Mouse (Mus musculus) MEL (cell line): ENCODE measurements around the gene Naa80. TPM values are rescaled to one million over a fixed set of nuclear protein-coding genes. Genes with fewer than 3 reads are reported as not detected.

Experiments used
- DNase-seq: peaks from one replicate; pipeline ENCODE4 v3.0.0; 2011; ENCODE audit warnings: low read depth, low spot score
- H3K27ac ChIP-seq: 2 replicates; pipeline ENCODE4 v1.5.1; 2012; ENCODE audit warnings: low read depth, mild to moderate bottlenecking, control low read depth, low read length, moderate library complexity; ENCODE audit not compliant: control insufficient read depth
- H3K27me3 ChIP-seq, 2 experiments: fragments of 150-350 bp in 1 of 2; sonication (generic) in 1 of 2; 2 replicates each; pipeline ENCODE4 v1.6.1; 2012; ENCODE audit warnings: low read length in 2 of 2, mild to moderate bottlenecking in 2 of 2, improper control_type of control experiment in 1 of 2, moderate library complexity in 1 of 2; ENCODE audit not compliant: insufficient read depth in 2 of 2, control insufficient read depth in 1 of 2
- H3K36me3 ChIP-seq, 2 experiments: 2 replicates each; pipeline ENCODE4 v1.6.1; 2012 to 2014; ENCODE audit warnings: low read length in 2 of 2, improper control_type of control experiment in 1 of 2, inconsistent platforms in 1 of 2, mild to moderate bottlenecking in 1 of 2; ENCODE audit not compliant: insufficient read depth in 2 of 2, control insufficient read depth in 1 of 2
- H3K4me1 ChIP-seq, 2 experiments: fragments of 150-350 bp in 1 of 2; sonication (generic) in 1 of 2; 2 replicates each; pipeline ENCODE4 v1.6.1; 2012; ENCODE audit warnings: low read length in 2 of 2, improper control_type of control experiment in 1 of 2, mild to moderate bottlenecking in 1 of 2; ENCODE audit not compliant: insufficient read depth in 2 of 2, control insufficient read depth in 1 of 2
- H3K4me3 ChIP-seq, 2 experiments: fragments of 150-350 bp in 1 of 2; sonication (generic) in 1 of 2; 2 replicates each; pipeline ENCODE4 v1.5.1; 2012; ENCODE audit warnings: low read depth in 2 of 2, low read length in 2 of 2, mild to moderate bottlenecking in 2 of 2, moderate library complexity in 2 of 2, control low read depth in 1 of 2, improper control_type of control experiment in 1 of 2; ENCODE audit not compliant: control insufficient read depth in 1 of 2, insufficient read depth in 1 of 2
- H3K79me2 ChIP-seq: 2 replicates; pipeline ENCODE4 v1.6.1; 2012; ENCODE audit warnings: mild to moderate bottlenecking, low read length, moderate library complexity; ENCODE audit not compliant: control insufficient read depth, poor library complexity, insufficient read depth
- H3K9ac ChIP-seq: 2 replicates; pipeline ENCODE4 v1.6.1; 2012; ENCODE audit warnings: low read depth, mild to moderate bottlenecking, control low read depth, low read length, moderate library complexity; ENCODE audit not compliant: control insufficient read depth, poor library complexity, severe bottlenecking
- H3K9me3 ChIP-seq: fragments of 150-350 bp; sonication (generic); replicated peaks from 2 replicates; pipeline ENCODE4 v1.6.1; 2012; ENCODE audit warnings: mild to moderate bottlenecking, low read length, improper control_type of control experiment, moderate library complexity; ENCODE audit not compliant: insufficient read depth
- CHD1 ChIP-seq: IDR thresholded peaks from 2 replicates; pipeline ENCODE4 v1.6.1; 2012; ENCODE audit warnings: low read depth, mild to moderate bottlenecking, inconsistent platforms, low read length, improper control_type of control experiment
- CHD2 ChIP-seq: IDR thresholded peaks from 2 replicates; pipeline ENCODE4 v1.6.1; 2011; ENCODE audit warnings: low read length, improper control_type of control experiment
- ELF1 ChIP-seq: IDR thresholded peaks from 2 replicates; pipeline ENCODE4 v1.6.1; 2014; ENCODE audit warnings: low read depth, mild to moderate bottlenecking, inconsistent platforms, low read length, improper control_type of control experiment, moderate library complexity
- EP300 ChIP-seq, 2 experiments: IDR thresholded peaks; 2 replicates each; pipeline ENCODE4 v1.6.1; 2011; ENCODE audit warnings: improper control_type of control experiment in 2 of 2, low read length in 2 of 2, low read depth in 1 of 2, mild to moderate bottlenecking in 1 of 2
- KAT2A ChIP-seq: conservative IDR thresholded peaks from 2 replicates; pipeline ENCODE4 v1.6.1; 2012; ENCODE audit warnings: low read depth, low read length, improper control_type of control experiment, inconsistent platforms
- MAFK ChIP-seq: IDR thresholded peaks from 2 replicates; pipeline ENCODE4 v1.6.1; 2011; ENCODE audit warnings: low read depth, mild to moderate bottlenecking, low read length, improper control_type of control experiment, borderline replicate concordance
- MXI1 ChIP-seq: IDR thresholded peaks from 2 replicates; pipeline ENCODE4 v1.6.1; 2011; ENCODE audit warnings: mild to moderate bottlenecking, low read depth, low read length, improper control_type of control experiment
- MYB ChIP-seq: IDR thresholded peaks from 2 replicates; pipeline ENCODE4 v1.6.1; 2011; ENCODE audit warnings: mild to moderate bottlenecking, low read depth, low read length, improper control_type of control experiment
- MYC ChIP-seq: IDR thresholded peaks from 2 replicates; pipeline ENCODE4 v1.6.1; 2011; ENCODE audit warnings: low read depth, mild to moderate bottlenecking, low read length, improper control_type of control experiment, moderate library complexity
- NELFE ChIP-seq: IDR thresholded peaks from 2 replicates; pipeline ENCODE4 v1.6.1; 2011; ENCODE audit warnings: low read depth, low read length, improper control_type of control experiment
- NRF1 ChIP-seq: IDR thresholded peaks from 2 replicates; pipeline ENCODE4 v1.6.1; 2014; ENCODE audit warnings: low read depth, mild to moderate bottlenecking, inconsistent platforms, low read length, improper control_type of control experiment, moderate library complexity; ENCODE audit not compliant: poor library complexity, insufficient read depth, severe bottlenecking
- POLR2A ChIP-seq, 2 experiments: IDR thresholded peaks; 2 replicates each; pipeline ENCODE4 v1.6.1; 2011 to 2012; ENCODE audit warnings: low read length in 2 of 2, mild to moderate bottlenecking in 2 of 2, control low read depth in 1 of 2, improper control_type of control experiment in 1 of 2, low read depth in 1 of 2, moderate library complexity in 1 of 2; ENCODE audit not compliant: control insufficient read depth in 1 of 2, insufficient read depth in 1 of 2, poor library complexity in 1 of 2
- POLR2AphosphoS2 ChIP-seq: IDR thresholded peaks from 2 replicates; pipeline ENCODE4 v1.6.1; 2011; ENCODE audit warnings: low read length, improper control_type of control experiment
- RCOR1 ChIP-seq: IDR thresholded peaks from 2 replicates; pipeline ENCODE4 v1.6.1; 2012; ENCODE audit warnings: low read depth, mild to moderate bottlenecking, inconsistent platforms, low read length, improper control_type of control experiment
- SIN3A ChIP-seq: IDR thresholded peaks from 2 replicates; pipeline ENCODE4 v1.6.1; 2012; ENCODE audit warnings: low read length, improper control_type of control experiment, inconsistent platforms
- TAL1 ChIP-seq: IDR thresholded peaks from 2 replicates; pipeline ENCODE4 v1.6.1; 2012; ENCODE audit warnings: mild to moderate bottlenecking, inconsistent platforms, low read length, moderate library complexity, mixed read lengths
- TBP ChIP-seq: IDR thresholded peaks from 2 replicates; pipeline ENCODE4 v1.8.0; 2011; ENCODE audit warnings: low read depth, low read length, improper control_type of control experiment
- TCF12 ChIP-seq: IDR thresholded peaks from 2 replicates; pipeline ENCODE4 v1.6.1; 2014; ENCODE audit warnings: low read depth, mild to moderate bottlenecking, inconsistent platforms, low read length, improper control_type of control experiment, moderate library complexity
- UBTF ChIP-seq: IDR thresholded peaks from 2 replicates; pipeline ENCODE4 v1.6.1; 2012; ENCODE audit warnings: low read depth, mild to moderate bottlenecking, inconsistent platforms, low read length, improper control_type of control experiment, moderate library complexity, borderline replicate concordance; ENCODE audit not compliant: insufficient read depth
- USF2 ChIP-seq, 2 experiments: IDR thresholded peaks; 2 replicates each; pipeline ENCODE4 v1.6.1; 2011 to 2012; ENCODE audit warnings: improper control_type of control experiment in 2 of 2, low read length in 2 of 2, borderline replicate concordance in 1 of 2, inconsistent platforms in 1 of 2, low read depth in 1 of 2, mild to moderate bottlenecking in 1 of 2; ENCODE audit not compliant: insufficient read depth in 1 of 2
- polyA plus RNA-seq, 2 experiments: library from polyadenylated mRNA; stranded (reverse) in 1 of 2; unstranded in 1 of 2; fragments of >175 nt in 1 of 2; fragments of >200 nt in 1 of 2; gene quantifications; 2 replicates each; pipeline versions ENCODE4 v1.2.1 to v1.2.4; 2012; ENCODE audit warnings: low replicate concordance in 2 of 2, low read depth in 1 of 2; ENCODE audit not compliant: insufficient read length in 2 of 2, insufficient read depth in 1 of 2, missing spikeins in 1 of 2
- total RNA-seq: library from RNA; depleted of rRNA; stranded (reverse); fragments of 300-350 nt; gene quantifications from 2 replicates; pipeline ENCODE4 v1.2.3, GENCODE M21; 2012

The Naa80 gene
- total and polyA plus RNA-seq, 3 experiments = 14.3 to 74.0 TPM; not detected in 1

- TF ChIP-seq TCF12 = 0 out of 2 replicates have a peak, but pooled peaks have one; percentile 33
- TF ChIP-seq POLR2A (IDR thresholded peaks at IDR 0.05; ENCODE audit: control insufficient read depth in 1 of 2, insufficient read depth in 1 of 2, low read depth in 1 of 2, low read length in 2 of 2, poor library complexity in 1 of 2) = no peak
- TF ChIP-seq MXI1 = no peak
Measured at GRCm38 (mm10) chr9:107607653-107608245, 29.1 kb downstream of the Naa80 start (continued).

GRCm38 (mm10) chr9:107608741-107609432, 30.2 kb downstream of the Naa80 start, which contains the start of gene Sema3b:
Gene Sema3b, minus strand, starts transcription at chr9:107609229.
- H3K4me3 ChIP-seq = no peak within 1 kb of the TSS
- TF ChIP-seq RCOR1 = no peak
- TF ChIP-seq KAT2A = no peak
- no peak for TF ChIP-seq TBP
- TF ChIP-seq NELFE = no peak
- peaks cover 0 to 11% of the 10 kb centered on the region in 2 experiments; a peak in 2 of 4 replicates for H3K36me3 ChIP-seq
- peaks cover 3 to 23% of the 10 kb centered on the region in 2 experiments; a peak in 3 of 4 replicates for H3K4me1 ChIP-seq
- DNase-seq = no peak
- H3K27me3 ChIP-seq = no peaks in the 10 kb centered on the region
- H3K9me3 ChIP-seq = no peaks in the 10 kb centered on the region
- no peak within 1 kb of the TSS for H3K27ac ChIP-seq
- no peak within 1 kb of the TSS for H3K9ac ChIP-seq
- H3K79me2 ChIP-seq = peaks cover 2% of the 10 kb centered on the region; the same call in 1 of the 2 replicates

- Histone ChIP-seq H3K27ac (no peak overlapping the region), H3K79me2 (peaks cover 2% of the 10 kb centered on the region; the same call in 1 of the 2 replicates), H3K9me3 (no peaks in the 10 kb centered on the region), H3K4me3 (no peak overlapping the region), H3K36me3 (peaks cover 0 to 11% of the 10 kb centered on the region in 2 experiments; a peak in 2 of 4 replicates), H3K27me3 (no peaks in the 10 kb centered on the region), H3K4me1 (peaks cover 3 to 23% of the 10 kb centered on the region in 2 experiments; a peak in 3 of 4 replicates), H3K9ac (no peak overlapping the region)
- TF ChIP-seq MYC = no peak
- TF ChIP-seq POLR2A (IDR thresholded peaks at IDR 0.05; ENCODE audit: control insufficient read depth in 1 of 2, insufficient read depth in 1 of 2, low read depth in 1 of 2, low read length in 2 of 2, poor library complexity in 1 of 2) = no peak
- no peak for TF ChIP-seq NRF1
- no peak for TF ChIP-seq POLR2AphosphoS2
- no peak for TF ChIP-seq NELFE
- TF ChIP-seq MAFK = no peak
- TF ChIP-seq CHD1 = no peak
- TF ChIP-seq SIN3A = no peak
- TF ChIP-seq EP300 (IDR thresholded peaks at IDR 0.05; ENCODE audit: low read depth in 1 of 2, low read length in 2 of 2) = no peak
- TF ChIP-seq CHD2 = no peak
- TF ChIP-seq UBTF = no peak
- no peak for TF ChIP-seq RCOR1
- no peak for TF ChIP-seq ELF1
- TF ChIP-seq TBP = no peak
- TF ChIP-seq USF2 (IDR thresholded peaks at IDR 0.05; ENCODE audit: borderline replicate concordance in 1 of 2, insufficient read depth in 1 of 2, low read depth in 1 of 2, low read length in 2 of 2) = no peak
- TF ChIP-seq MYB = no peak
- no peak for TF ChIP-seq TAL1
- no peak for DNase-seq
Measured at GRCm38 (mm10) chr9:107609433-107609830, 30.7 kb downstream of the Naa80 start.
